Mouse (Mus musculus): Measurements from ENCODE around the gene Fam216a.
"Not testable (repeated sequence)": the region's sequence is repeated elsewhere in the genome, so short reads cannot be mapped to it uniquely, and the experiment has no call there.

Fam216a gene

GRCm38 (mm10) chr5:122319474-122320204, 52.5 kb downstream of the Fam216a start:
- DNase-seq (ENCODE audit: low read depth, low spot score): no peak
- Histone ChIP-seq H3K27me3 (ENCODE audit: control insufficient read depth, insufficient read depth, low read length, poor library complexity, severe bottlenecking) (no peaks in the 10 kb centered on the region), H3K36me3 (ENCODE audit: control insufficient read depth, insufficient read depth, low read length, poor library complexity, severe bottlenecking) (peaks cover 2% of the 10 kb centered on the region)

DNA sequence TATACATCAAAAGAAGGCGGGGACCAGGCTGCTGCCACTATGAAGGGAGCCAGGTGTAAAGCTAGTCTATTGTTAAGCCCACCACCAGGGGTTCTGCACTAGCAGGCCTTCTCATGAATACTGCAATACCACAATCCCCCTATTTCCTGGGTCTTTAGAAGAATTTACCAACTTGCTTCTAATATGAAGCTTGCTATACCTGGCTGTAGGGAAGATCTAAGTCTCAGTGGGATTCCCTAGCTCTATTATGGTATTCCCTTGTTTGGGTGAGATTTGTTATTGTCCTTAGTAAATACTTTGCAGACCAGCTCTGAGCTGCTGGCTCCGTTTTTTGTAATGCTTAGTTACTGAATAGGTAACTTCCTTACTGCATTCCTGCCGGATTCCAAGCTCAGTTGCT, 53.2 kb downstream of the Fam216a start:
- not testable (repeated sequence) for DNase-seq (ENCODE audit: low read depth, low spot score); H3K27me3 ChIP-seq (ENCODE audit: control insufficient read depth, insufficient read depth, low read length, poor library complexity, severe bottlenecking); H3K36me3 ChIP-seq (ENCODE audit: control insufficient read depth, insufficient read depth, low read length, poor library complexity, severe bottlenecking)

GRCm38 (mm10) chr5:122318100-122318499, 54.1 kb downstream of the Fam216a start:
- H3K36me3 ChIP-seq (ENCODE audit: control insufficient read depth, insufficient read depth, low read length, poor library complexity, severe bottlenecking): peaks cover 4% of the 10 kb centered on the region
- H3K27me3 ChIP-seq (ENCODE audit: control insufficient read depth, insufficient read depth, low read length, poor library complexity, severe bottlenecking): no peaks in the 10 kb centered on the region
- peak; percentile 92 for DNase-seq (ENCODE audit: low read depth, low spot score)

DNA sequence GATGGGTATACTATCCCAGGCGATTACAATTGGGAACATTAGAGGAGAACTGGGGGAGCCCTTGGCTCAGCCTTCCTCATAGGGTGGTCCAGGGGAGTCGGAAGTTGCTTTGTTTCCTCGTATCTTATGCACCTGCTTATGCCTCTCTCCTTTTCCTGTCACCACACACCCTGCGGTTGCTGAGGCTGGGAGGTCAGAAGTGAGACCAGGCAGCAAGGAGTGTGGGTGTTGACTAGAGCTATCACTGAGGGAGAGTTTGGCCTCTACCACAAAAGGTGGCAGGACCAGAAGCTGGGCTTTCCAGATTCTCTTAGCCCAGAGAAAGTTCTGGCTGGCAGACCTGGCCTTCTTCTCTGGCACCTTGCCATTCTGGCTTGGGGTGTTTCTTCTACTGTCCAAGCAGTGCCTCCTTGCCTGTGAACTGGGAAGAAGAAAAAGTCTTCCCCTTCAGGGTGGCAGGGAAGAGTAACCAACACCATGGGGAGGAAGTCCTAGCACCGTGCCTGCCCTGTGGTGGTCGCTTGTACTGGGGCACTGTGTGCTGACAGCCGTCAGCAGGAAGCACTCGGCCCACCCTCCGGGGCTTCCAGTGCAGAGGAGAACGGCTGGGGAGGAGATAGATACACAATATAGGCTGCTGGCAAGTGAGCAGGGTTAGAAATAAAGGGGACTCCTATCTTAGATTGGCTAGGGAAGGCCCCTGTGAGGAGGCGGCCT, 54.7 kb downstream of the Fam216a start:
- Histone ChIP-seq H3K36me3 (ENCODE audit: control insufficient read depth, insufficient read depth, low read length, poor library complexity, severe bottlenecking) (peaks cover 4% of the 10 kb centered on the region), H3K27me3 (ENCODE audit: control insufficient read depth, insufficient read depth, low read length, poor library complexity, severe bottlenecking) (no peaks in the 10 kb centered on the region)
- no peak for DNase-seq (ENCODE audit: low read depth, low spot score)

DNA sequence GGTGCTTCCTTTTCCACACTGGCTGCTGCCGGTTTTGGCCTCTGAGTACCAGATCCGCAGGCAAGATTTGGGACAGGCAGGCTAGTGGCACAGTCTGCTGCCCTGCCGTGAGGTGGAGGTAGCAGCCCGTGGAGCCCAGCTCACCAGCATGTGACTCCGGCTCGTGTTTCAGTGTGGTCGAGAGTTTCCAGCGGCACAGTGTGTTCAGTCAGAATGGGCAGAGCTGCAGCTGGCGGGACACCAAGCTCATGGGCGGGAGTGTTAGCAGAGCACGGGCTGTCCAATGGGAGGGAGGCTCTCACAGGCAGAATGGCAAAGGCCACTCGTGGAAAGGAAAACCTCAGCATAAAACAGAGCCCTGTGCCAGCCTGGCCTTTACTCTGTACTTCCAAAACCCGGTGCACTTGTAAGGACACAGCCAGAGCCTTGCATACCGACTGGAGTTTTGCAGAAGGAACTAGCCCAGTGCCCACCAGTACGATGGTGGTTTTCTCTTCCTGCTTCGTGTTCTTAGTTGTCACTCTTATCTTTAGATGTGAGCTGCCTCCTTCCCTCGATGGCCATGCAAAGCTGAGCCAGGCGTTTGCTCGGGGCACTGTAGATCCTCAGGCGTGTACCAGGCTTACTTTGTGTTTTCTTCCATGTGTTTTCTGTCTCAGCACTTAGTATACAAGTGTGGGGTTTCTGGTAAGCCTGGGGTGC, 57.0 kb downstream of the Fam216a start:
- H3K36me3 ChIP-seq (ENCODE audit: control insufficient read depth, insufficient read depth, low read length, poor library complexity, severe bottlenecking): peaks cover 2% of the 10 kb centered on the region
- H3K27me3 ChIP-seq (ENCODE audit: control insufficient read depth, insufficient read depth, low read length, poor library complexity, severe bottlenecking): no peaks in the 10 kb centered on the region
- peak; percentile 84 for DNase-seq (ENCODE audit: low read depth, low spot score)
